Mouse (Mus musculus) neural tube, embryonic 11.5 days (tissue): ENCODE data around the gene Oprl1. TPM values are rescaled to one million over a fixed set of nuclear protein-coding genes. Genes with fewer than 3 reads are reported as not detected.

Experiments used
- ATAC-seq: fragments of 200-750 bp; cut with Nextera tagmentation; 2 replicates; pipeline ENCODE4 v1.8.0; 2017; ENCODE audit warnings: moderate number of reproducible peaks, mild to moderate bottlenecking, moderate TSS enrichment, moderate library complexity; ENCODE audit not compliant: insufficient read depth, low FRiP score, low TSS enrichment
- DNase-seq: peaks from one replicate; pipeline ENCODE4 v3.0.0-alpha.2; 2015; ENCODE audit warnings: low spot score
- H3K27ac ChIP-seq: fragments of 300-500 bp; sonication (generic); 2 replicates; pipeline ENCODE4 v1.5.1; 2014; ENCODE audit warnings: low read depth, mild to moderate bottlenecking, low read length
- H3K27me3 ChIP-seq: fragments of 300-500 bp; sonication (generic); 2 replicates; pipeline ENCODE4 v1.6.1; 2014; ENCODE audit warnings: mild to moderate bottlenecking, low read length, mixed read lengths; ENCODE audit not compliant: control insufficient read depth, insufficient read depth
- H3K36me3 ChIP-seq: fragments of 300-500 bp; sonication (generic); 2 replicates; pipeline ENCODE4 v1.6.1; 2014; ENCODE audit warnings: mild to moderate bottlenecking, low read length, moderate library complexity, mixed read lengths; ENCODE audit not compliant: control insufficient read depth, insufficient read depth
- H3K4me1 ChIP-seq: fragments of 300-500 bp; sonication (generic); 2 replicates; pipeline ENCODE4 v1.6.1; 2014; ENCODE audit warnings: low read length, mixed read lengths; ENCODE audit not compliant: control insufficient read depth, insufficient read depth
- H3K4me2 ChIP-seq: fragments of 300-500 bp; sonication (generic); 2 replicates; pipeline ENCODE4 v1.6.1; 2014; ENCODE audit warnings: low read depth, mild to moderate bottlenecking, moderate library complexity
- H3K4me3 ChIP-seq: fragments of 300-500 bp; sonication (generic); 2 replicates; pipeline ENCODE4 v1.5.1; 2014; ENCODE audit warnings: low read depth, low read length
- H3K9ac ChIP-seq: fragments of 300-500 bp; sonication (generic); 2 replicates; pipeline ENCODE4 v1.6.1; 2014; ENCODE audit warnings: mild to moderate bottlenecking, low read length
- H3K9me3 ChIP-seq: fragments of 300-500 bp; sonication (generic); 2 replicates; pipeline ENCODE4 v1.6.1; 2016; ENCODE audit warnings: low read length; ENCODE audit not compliant: control insufficient read depth
- WGBS: fragments of 180-500 bp; shearing (Covaris S2); extraction: QIAGEN DNeasy Blood & Tissue Kit; methylation state at CpG from one replicate; pipeline ENCODE4 v1.1.7; 2014; 5-methylcytosine and 5-hydroxymethylcytosine counted together
- polyA plus RNA-seq: library from polyadenylated mRNA; unstranded; fragments of >200 nt; fragmentation: Nextera tagmentation; extraction: Ambion mirVana; gene quantifications from 2 replicates; pipeline ENCODE4 v1.2.1, GENCODE M21; 2014

Oprl1 gene
- 19.9 and 21.5 TPM in 2 replicates for polyA plus RNA-seq

DNA sequence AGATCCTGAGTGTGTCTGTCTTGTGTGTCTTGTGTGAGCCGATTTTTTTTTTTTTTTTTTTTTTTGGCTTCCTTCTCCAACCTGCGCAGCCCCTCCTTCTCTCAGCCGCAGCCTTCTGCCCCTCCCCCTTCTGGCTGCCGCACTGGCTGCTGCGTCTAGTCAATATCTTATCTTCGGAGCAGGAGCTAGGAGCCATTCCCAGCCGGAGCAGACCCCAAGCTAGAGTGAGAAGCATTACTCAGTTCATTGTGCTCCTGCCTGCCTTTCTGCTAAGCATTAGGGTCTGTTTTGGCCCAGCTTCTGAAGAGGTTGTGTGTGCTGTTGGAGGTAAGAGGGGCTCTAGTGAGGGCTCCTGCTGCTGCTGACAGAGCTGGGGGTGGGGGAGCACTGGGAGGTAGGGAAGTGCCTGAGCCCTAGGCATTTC is at the start of gene Oprl1:
Gene Oprl1, plus strand, starts transcription at position 114 of the 424 bp plus-strand sequence.
- Histone ChIP-seq H3K4me2 (peak within 1 kb of the TSS; percentile 39), H3K36me3 (no peaks in the 10 kb centered on the region), H3K9me3 (no peaks in the 10 kb centered on the region), H3K27ac (0 out of 2 replicates have a peak within 1 kb of the TSS, but pooled peaks have one; percentile 54), H3K27me3 (no peaks in the 10 kb centered on the region), H3K4me1 (peaks cover 5% of the 10 kb centered on the region), H3K9ac (peak within 1 kb of the TSS; percentile 61), H3K4me3 (peak within 1 kb of the TSS; percentile 23)
- WGBS: 4% methylated on average over 7 of the region's 7 CpGs
- ATAC-seq (peak; percentile 73), DNase-seq (peak; percentile 64)

- ATAC-seq: no peak
Measured at GRCm38 (mm10) chr2:181670285-181670912, 44.4 kb upstream of the Oprl1 start.

GRCm38 (mm10) chr2:181670913-181671311 is 43.9 kb upstream of the Oprl1 start:
- WGBS: 1% methylated on average over 41 of the region's 41 CpGs
- no peak overlapping the region; the same call in 1 of the 2 replicates for H3K9ac ChIP-seq
- peaks cover 14% of the 10 kb centered on the region; the same call in 1 of the 2 replicates for H3K4me1 ChIP-seq
- no peaks in the 10 kb centered on the region for H3K9me3 ChIP-seq
- H3K27me3 ChIP-seq: peaks cover 48% of the 10 kb centered on the region
- H3K27ac ChIP-seq: no peak overlapping the region
- no peaks in the 10 kb centered on the region for H3K36me3 ChIP-seq
- no peak for ATAC-seq
- H3K4me3 ChIP-seq: peak overlapping the region; percentile 36
- no peak for DNase-seq
- H3K4me2 ChIP-seq: peak overlapping the region; percentile 45

More at GRCm38 (mm10) chr2:181670285-181670912, 44.4 kb upstream of the Oprl1 start:
- peak overlapping the region; percentile 36 for H3K4me3 ChIP-seq
- H3K4me2 ChIP-seq: peak overlapping the region; percentile 45
- H3K27ac ChIP-seq: no peak overlapping the region
- H3K27me3 ChIP-seq: peaks cover 48% of the 10 kb centered on the region
- WGBS: 2% methylated on average over 56 of the region's 56 CpGs
- no peak for DNase-seq
- no peaks in the 10 kb centered on the region for H3K9me3 ChIP-seq
- peaks cover 11% of the 10 kb centered on the region; the same call in 1 of the 2 replicates for H3K4me1 ChIP-seq
- no peaks in the 10 kb centered on the region for H3K36me3 ChIP-seq
- peak overlapping the region; percentile 29 for H3K9ac ChIP-seq

DNA sequence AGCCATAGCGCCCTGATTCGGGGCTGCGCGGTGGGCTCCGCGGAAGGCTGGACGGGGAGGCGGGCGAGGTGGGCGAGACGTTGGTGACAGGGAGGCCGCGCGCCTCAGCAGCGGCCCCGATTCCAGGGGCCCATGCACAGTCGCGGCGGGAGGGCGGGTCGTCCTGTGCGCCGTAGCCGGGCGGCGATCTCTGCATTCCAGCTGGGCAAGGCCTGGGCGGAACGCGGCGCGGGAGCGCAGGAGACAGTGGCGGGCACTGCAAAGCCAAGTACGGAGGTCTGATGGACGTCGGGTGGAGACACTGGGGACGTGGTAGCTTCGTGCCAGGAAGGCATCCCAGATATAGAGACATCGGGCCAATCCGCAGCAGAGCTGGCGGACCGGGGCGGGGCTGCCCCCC is 43.5 kb upstream of the Oprl1 start, which contains the start of gene Sox18:
Gene Sox18, minus strand, starts transcription at position 315 of the 400 bp plus-strand sequence.
- Histone ChIP-seq H3K9ac (peak within 1 kb of the TSS; percentile 29), H3K9me3 (no peaks in the 10 kb centered on the region), H3K4me3 (peak within 1 kb of the TSS; percentile 36), H3K27me3 (peaks cover 48% of the 10 kb centered on the region), H3K27ac (no peak within 1 kb of the TSS), H3K4me2 (peak within 1 kb of the TSS; percentile 45), H3K4me1 (peaks cover 14% of the 10 kb centered on the region; the same call in 1 of the 2 replicates), H3K36me3 (no peaks in the 10 kb centered on the region)
- ATAC-seq (no peak), DNase-seq (no peak)
- WGBS: under 1% methylated on average over 43 of the region's 43 CpGs

DNA sequence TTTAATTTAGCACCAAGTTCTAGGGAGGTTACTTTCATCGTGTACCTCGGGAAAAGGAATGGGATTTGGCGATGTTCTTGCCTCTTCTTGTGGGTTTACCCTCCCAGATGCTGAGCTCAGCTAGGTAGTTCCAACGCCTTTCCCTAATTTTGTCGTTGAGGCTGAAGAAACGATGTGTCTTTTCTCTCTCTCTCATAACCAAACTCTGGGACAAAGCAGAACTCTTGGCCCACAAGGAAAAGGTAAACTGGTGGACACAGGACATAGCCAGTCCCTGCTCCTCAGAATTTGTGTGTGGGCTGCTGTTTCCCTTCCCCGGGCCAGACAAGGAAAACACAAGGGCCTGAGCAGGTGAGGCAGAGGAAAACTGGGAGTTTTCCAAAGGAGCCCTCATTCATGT is 42.8 kb upstream of the Oprl1 start:
- peaks cover 48% of the 10 kb centered on the region for H3K27me3 ChIP-seq
- H3K9me3 ChIP-seq: no peaks in the 10 kb centered on the region
- no peak overlapping the region for H3K27ac ChIP-seq
- WGBS: 20% methylated on average over 7 of the region's 7 CpGs
- peaks cover 14% of the 10 kb centered on the region; the same call in 1 of the 2 replicates for H3K4me1 ChIP-seq
- H3K4me2 ChIP-seq: no peak overlapping the region
- no peaks in the 10 kb centered on the region for H3K36me3 ChIP-seq
- H3K4me3 ChIP-seq: no peak overlapping the region
- DNase-seq (no peak), ATAC-seq (no peak)
- no peak overlapping the region for H3K9ac ChIP-seq

DNA sequence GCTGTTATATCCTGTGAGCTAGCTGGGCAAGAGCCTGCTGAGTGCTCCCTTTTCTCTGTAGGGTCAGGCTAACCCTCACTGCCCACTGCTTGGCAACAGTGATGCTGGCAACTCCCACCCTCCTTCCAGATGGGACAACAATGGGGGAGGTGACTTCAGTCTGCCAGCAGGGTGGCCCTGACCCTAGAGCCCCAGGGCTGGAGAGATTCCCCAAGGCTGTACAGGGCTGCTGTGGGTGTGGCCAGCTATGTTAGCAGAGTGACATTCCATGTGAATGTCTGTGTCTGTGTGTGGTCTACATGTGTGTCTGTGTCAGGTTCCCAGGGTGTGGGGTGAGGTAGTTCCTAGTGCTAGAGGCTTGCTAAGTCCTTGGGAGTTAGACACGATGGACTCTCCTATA is 41.3 kb upstream of the Oprl1 start:
- DNase-seq: no peak
- Histone ChIP-seq H3K4me2 (no peak overlapping the region), H3K4me3 (no peak overlapping the region), H3K4me1 (peaks cover 14% of the 10 kb centered on the region; the same call in 1 of the 2 replicates), H3K27me3 (peaks cover 46% of the 10 kb centered on the region), H3K9me3 (no peaks in the 10 kb centered on the region), H3K27ac (no peak overlapping the region), H3K36me3 (no peaks in the 10 kb centered on the region), H3K9ac (no peak overlapping the region)
- 47% methylated on average over 1 of the region's 1 CpGs for WGBS
- ATAC-seq: no peak

- Histone ChIP-seq H3K4me3 (no peak overlapping the region), H3K27me3 (peaks cover 32% of the 10 kb centered on the region), H3K4me2 (no peak overlapping the region), H3K4me1 (peaks cover 14% of the 10 kb centered on the region; the same call in 1 of the 2 replicates), H3K36me3 (no peaks in the 10 kb centered on the region), H3K9ac (no peak overlapping the region), H3K27ac (no peak overlapping the region), H3K9me3 (no peaks in the 10 kb centered on the region)
- no peak for ATAC-seq
- 86% methylated on average over 4 of the region's 4 CpGs for WGBS
- DNase-seq: no peak
Measured at GRCm38 (mm10) chr2:181674934-181675333, 39.9 kb upstream of the Oprl1 start.

DNA sequence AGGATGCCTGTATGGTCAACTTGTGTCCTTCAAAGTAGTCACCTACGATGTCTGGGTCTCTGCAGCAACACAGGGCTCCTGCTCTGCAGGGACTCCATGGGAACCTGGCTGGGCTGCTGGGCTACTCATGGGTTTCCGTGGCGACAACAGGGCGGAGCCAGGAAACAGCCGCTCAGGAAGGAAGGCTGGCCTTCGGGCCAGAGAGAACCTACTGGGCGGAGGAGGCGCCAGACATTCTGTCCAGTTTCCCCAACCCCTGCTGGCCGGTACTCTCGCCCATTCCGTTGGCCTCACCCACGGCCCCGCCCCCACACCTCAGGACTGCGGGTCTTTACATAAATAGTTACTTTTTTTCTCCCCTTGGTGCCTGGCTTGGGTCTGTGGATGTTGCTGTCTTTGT is 39.4 kb upstream of the Oprl1 start:
- Histone ChIP-seq H3K27ac (no peak overlapping the region), H3K4me2 (peak overlapping the region; percentile 34), H3K4me3 (no peak overlapping the region), H3K9me3 (no peaks in the 10 kb centered on the region), H3K9ac (peak overlapping the region; percentile 37), H3K4me1 (peaks cover 12% of the 10 kb centered on the region; the same call in 1 of the 2 replicates), H3K27me3 (peaks cover 26% of the 10 kb centered on the region), H3K36me3 (no peaks in the 10 kb centered on the region)
- WGBS: 2% methylated on average over 14 of the region's 14 CpGs
- ATAC-seq: peak; percentile 31; the same call in 1 of the 2 replicates
- peak; percentile 59 for DNase-seq

DNA sequence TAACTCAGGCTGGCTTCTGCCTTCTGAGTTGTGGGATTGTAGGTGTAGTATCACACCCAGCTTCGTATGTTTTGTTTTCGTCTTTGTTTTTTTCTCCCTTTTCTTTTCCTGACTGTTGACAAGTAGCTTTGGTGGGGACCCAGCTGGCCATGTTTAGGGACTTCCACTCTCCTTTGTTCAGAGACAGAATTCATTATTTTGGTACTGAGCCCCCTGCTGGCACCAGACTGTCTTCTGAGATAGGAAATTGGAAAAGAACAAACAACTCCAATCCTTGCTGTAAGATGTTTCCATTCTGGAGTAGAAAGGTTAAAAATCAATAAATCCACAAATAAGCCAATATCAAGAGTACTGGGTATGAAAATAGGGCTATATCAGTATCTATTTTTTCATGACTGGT is 38.4 kb upstream of the Oprl1 start:
- Histone ChIP-seq H3K36me3 (no peaks in the 10 kb centered on the region), H3K4me2 (no peak overlapping the region), H3K4me1 (peaks cover 12% of the 10 kb centered on the region; the same call in 1 of the 2 replicates), H3K9ac (no peak overlapping the region), H3K27ac (no peak overlapping the region), H3K27me3 (peaks cover 17% of the 10 kb centered on the region), H3K4me3 (no peak overlapping the region), H3K9me3 (no peaks in the 10 kb centered on the region)
- WGBS: 56% methylated on average over 2 of the region's 2 CpGs
- DNase-seq: no peak
- ATAC-seq: no peak
